Mouse (Mus musculus): ENCODE data around the gene Ctnnb1.

Gene Ctnnb1

GRCm38 (mm10) chr9:120951947-120952346 lies 22.9 kb downstream of the Ctnnb1 start:
- in situ Hi-C loops (cut with MboI; ENCODE audit: low pct_unique_long_range_greater_than_20kb in 1 of 2, low sequenced_read_pairs in 2 of 2, unreplicated experiment in 1 of 2), result no loop called here

GRCm38 (mm10) chr9:120958051-120958450 lies 29.0 kb downstream of the Ctnnb1 start:
- in situ Hi-C loops (cut with MboI; ENCODE audit: low pct_unique_long_range_greater_than_20kb in 1 of 2, low sequenced_read_pairs in 2 of 2, unreplicated experiment in 1 of 2), result no loop called here

GRCm38 (mm10) chr9:120958560-120958959 lies 29.5 kb downstream of the Ctnnb1 start:
- in situ Hi-C loops (cut with MboI; ENCODE audit: low pct_unique_long_range_greater_than_20kb in 1 of 2, low sequenced_read_pairs in 2 of 2, unreplicated experiment in 1 of 2), result no loop called here

GRCm38 (mm10) chr9:120959225-120959624 lies 30.2 kb downstream of the Ctnnb1 start:
- in situ Hi-C loops (cut with MboI; ENCODE audit: low pct_unique_long_range_greater_than_20kb in 1 of 2, low sequenced_read_pairs in 2 of 2, unreplicated experiment in 1 of 2), result no loop called here

- in situ Hi-C loops (cut with MboI; ENCODE audit: low pct_unique_long_range_greater_than_20kb in 1 of 2, low sequenced_read_pairs in 2 of 2, unreplicated experiment in 1 of 2), result no loop called here
These were observed 31.6 kb downstream of the Ctnnb1 start for GRCm38 (mm10) chr9:120960611-120961010.

- in situ Hi-C loops (cut with MboI; ENCODE audit: low pct_unique_long_range_greater_than_20kb in 1 of 2, low sequenced_read_pairs in 2 of 2, unreplicated experiment in 1 of 2), result no loop called here
These were observed 32.5 kb downstream of the Ctnnb1 start for GRCm38 (mm10) chr9:120961466-120961865.

GRCm38 (mm10) chr9:120961969-120962700 lies 33.1 kb downstream of the Ctnnb1 start:
- in situ Hi-C loops (cut with MboI; ENCODE audit: low pct_unique_long_range_greater_than_20kb in 1 of 2, low sequenced_read_pairs in 2 of 2, unreplicated experiment in 1 of 2), result no loop called here

- in situ Hi-C loops (cut with MboI; ENCODE audit: low pct_unique_long_range_greater_than_20kb in 1 of 2, low sequenced_read_pairs in 2 of 2, unreplicated experiment in 1 of 2), result no loop called here
These were observed 34.1 kb downstream of the Ctnnb1 start for GRCm38 (mm10) chr9:120963104-120963503.

- in situ Hi-C loops (cut with MboI; ENCODE audit: low pct_unique_long_range_greater_than_20kb in 1 of 2, low sequenced_read_pairs in 2 of 2, unreplicated experiment in 1 of 2), result no loop called here
These were observed 34.7 kb downstream of the Ctnnb1 start for GRCm38 (mm10) chr9:120963720-120964119.

- in situ Hi-C loops (cut with MboI; ENCODE audit: low pct_unique_long_range_greater_than_20kb in 1 of 2, low sequenced_read_pairs in 2 of 2, unreplicated experiment in 1 of 2), result no loop called here
These were observed 35.2 kb downstream of the Ctnnb1 start for GRCm38 (mm10) chr9:120964224-120964623.

GRCm38 (mm10) chr9:120965007-120965406 lies 36.0 kb downstream of the Ctnnb1 start:
- in situ Hi-C loops (cut with MboI; ENCODE audit: low pct_unique_long_range_greater_than_20kb in 1 of 2, low sequenced_read_pairs in 2 of 2, unreplicated experiment in 1 of 2), result no loop called here

GRCm38 (mm10) chr9:120973026-120973515 lies 44.1 kb downstream of the Ctnnb1 start:
- in situ Hi-C loops (cut with MboI; ENCODE audit: low pct_unique_long_range_greater_than_20kb in 1 of 2, low sequenced_read_pairs in 2 of 2, unreplicated experiment in 1 of 2), result no loop called here

GRCm38 (mm10) chr9:120974209-120974608 lies 45.2 kb downstream of the Ctnnb1 start:
- in situ Hi-C loops (cut with MboI; ENCODE audit: low pct_unique_long_range_greater_than_20kb in 1 of 2, low sequenced_read_pairs in 2 of 2, unreplicated experiment in 1 of 2), result no loop called here

GRCm38 (mm10) chr9:120976158-120976557 lies 47.1 kb downstream of the Ctnnb1 start:
- in situ Hi-C loops (cut with MboI; ENCODE audit: low pct_unique_long_range_greater_than_20kb in 1 of 2, low sequenced_read_pairs in 2 of 2, unreplicated experiment in 1 of 2), result no loop called here

- in situ Hi-C loops (cut with MboI; ENCODE audit: low pct_unique_long_range_greater_than_20kb in 1 of 2, low sequenced_read_pairs in 2 of 2, unreplicated experiment in 1 of 2), result no loop called here
These were observed 47.8 kb downstream of the Ctnnb1 start for GRCm38 (mm10) chr9:120976856-120977255.

- in situ Hi-C loops (cut with MboI; ENCODE audit: low pct_unique_long_range_greater_than_20kb in 1 of 2, low sequenced_read_pairs in 2 of 2, unreplicated experiment in 1 of 2), result no loop called here
These were observed 52.8 kb downstream of the Ctnnb1 start for GRCm38 (mm10) chr9:120981777-120982176.

- in situ Hi-C loops (cut with MboI; ENCODE audit: low pct_unique_long_range_greater_than_20kb in 1 of 2, low sequenced_read_pairs in 2 of 2, unreplicated experiment in 1 of 2), result no loop called here
These were observed 54.8 kb downstream of the Ctnnb1 start for GRCm38 (mm10) chr9:120983849-120984248.

GRCm38 (mm10) chr9:120984509-120984908 lies 55.5 kb downstream of the Ctnnb1 start:
- in situ Hi-C loops (cut with MboI; ENCODE audit: low pct_unique_long_range_greater_than_20kb in 1 of 2, low sequenced_read_pairs in 2 of 2, unreplicated experiment in 1 of 2), result no loop called here

- in situ Hi-C loops (cut with MboI; ENCODE audit: low pct_unique_long_range_greater_than_20kb in 1 of 2, low sequenced_read_pairs in 2 of 2, unreplicated experiment in 1 of 2), result no loop called here
These were observed 56.0 kb downstream of the Ctnnb1 start for GRCm38 (mm10) chr9:120985009-120985408.

GRCm38 (mm10) chr9:120985524-120985923 lies 56.5 kb downstream of the Ctnnb1 start:
- in situ Hi-C loops (cut with MboI; ENCODE audit: low pct_unique_long_range_greater_than_20kb in 1 of 2, low sequenced_read_pairs in 2 of 2, unreplicated experiment in 1 of 2), result no loop called here

Measured in mouse embryonic stem cell (cell line).